Mouse (Mus musculus) myocyte (in vitro differentiated cells): ENCODE measurements at regions not wholly inside any gene's neighbourhood (a gene's known extent, or its start where the extent isn't known, plus 50 kb on each side); places are given as distances from the start of the nearest gene placed in this dataset.

Experiments
- CEBPB ChIP-seq: IDR thresholded peaks from 2 replicates; pipeline ENCODE4 v1.6.1; 2011; ENCODE audit warnings: mild to moderate bottlenecking, moderate library complexity; ENCODE audit not compliant: poor library complexity, insufficient read depth, severe bottlenecking
- E2F4 ChIP-seq: IDR thresholded peaks from one replicate; pipeline ENCODE4 v1.6.1; 2011; ENCODE audit warnings: mild to moderate bottlenecking, control low read depth, moderate library complexity; ENCODE audit not compliant: insufficient read depth
- MAX ChIP-seq: IDR thresholded peaks from one replicate; pipeline ENCODE4 v1.6.1; 2011; ENCODE audit warnings: low read depth, mild to moderate bottlenecking, control low read depth
- MYOD1 ChIP-seq, 3 experiments: IDR thresholded peaks; one replicate each; pipeline ENCODE4 v1.6.1; 2011; ENCODE audit warnings: control low read depth in 2 of 3, low read depth in 2 of 3, mild to moderate bottlenecking in 2 of 3, moderate library complexity in 1 of 3; ENCODE audit not compliant: insufficient read length in 2 of 3, control insufficient read depth in 1 of 3
- MYOG ChIP-seq, 3 experiments: IDR thresholded peaks; one replicate each; pipeline ENCODE4 v1.6.1; 2011; ENCODE audit warnings: control low read depth in 2 of 3, low read depth in 2 of 3, mild to moderate bottlenecking in 2 of 3; ENCODE audit not compliant: insufficient read length in 2 of 3, control insufficient read depth in 1 of 3, insufficient read depth in 1 of 3
- POLR2A ChIP-seq: IDR thresholded peaks from one replicate; pipeline ENCODE4 v1.6.1; 2011; ENCODE audit warnings: low read depth, mild to moderate bottlenecking, control low read depth, moderate library complexity; ENCODE audit not compliant: insufficient read length
- POLR2AphosphoS2 ChIP-seq: IDR thresholded peaks from one replicate; pipeline ENCODE4 v1.6.1; 2011; ENCODE audit warnings: low read depth, control low read depth; ENCODE audit not compliant: insufficient read length
- REST ChIP-seq: IDR thresholded peaks from one replicate; pipeline ENCODE4 v1.6.1; 2011; ENCODE audit warnings: mild to moderate bottlenecking, control low read depth, moderate library complexity; ENCODE audit not compliant: insufficient read depth, insufficient read length
- SRF ChIP-seq: IDR thresholded peaks from one replicate; pipeline ENCODE4 v1.6.1; 2011; ENCODE audit warnings: low read depth; ENCODE audit not compliant: control insufficient read depth, insufficient read length
- TCF12 ChIP-seq: IDR thresholded peaks from one replicate; pipeline ENCODE4 v1.6.1; 2011; ENCODE audit warnings: mild to moderate bottlenecking, control low read depth; ENCODE audit not compliant: poor library complexity, insufficient read depth, severe bottlenecking
- TCF3 ChIP-seq: IDR thresholded peaks from one replicate; pipeline ENCODE4 v1.6.1; 2011; ENCODE audit warnings: low read depth, control low read depth; ENCODE audit not compliant: insufficient read length
- USF1 ChIP-seq: IDR thresholded peaks from one replicate; pipeline ENCODE4 v1.6.1; 2011; ENCODE audit warnings: low read depth, mild to moderate bottlenecking, control low read depth, moderate library complexity

- no peak for TF ChIP-seq POLR2A
- TF ChIP-seq USF1 = no peak
- TF ChIP-seq MYOG (IDR thresholded peaks at IDR 0.05; ENCODE audit: control insufficient read depth in 1 of 3, insufficient read depth in 1 of 3, insufficient read length in 2 of 3, low read depth in 2 of 3) = no peak
- TF ChIP-seq TCF12 = no peak
- TF ChIP-seq MAX = no peak
- no peak for TF ChIP-seq POLR2AphosphoS2
- TF ChIP-seq MYOD1 (IDR thresholded peaks at IDR 0.05; ENCODE audit: control insufficient read depth in 1 of 3, insufficient read length in 2 of 3, low read depth in 2 of 3) = no peak
- TF ChIP-seq REST = no peak
- no peak for TF ChIP-seq CEBPB
- no peak for TF ChIP-seq E2F4
- TF ChIP-seq SRF = no peak
- TF ChIP-seq TCF3 = no peak
These were observed 119.2 kb upstream of the Irak1bp1 start for GRCm38 (mm10) chr9:82709991-82710593.
